Mouse (Mus musculus) lung, postnatal 0 days (tissue): Measurements from ENCODE around the gene Fam8a1. TPM values are rescaled to one million over a fixed set of nuclear protein-coding genes. Genes with fewer than 3 reads are reported as not detected.

Experiments
- ATAC-seq: fragments of 200-750 bp; cut with Nextera tagmentation; 2 replicates; pipeline ENCODE4 v1.8.0; 2017; ENCODE audit warnings: moderate library complexity
- DNase-seq: peaks from one replicate; pipeline ENCODE4 v3.0.0-alpha.2; 2016; ENCODE audit warnings: low spot score
- H3K27ac ChIP-seq: fragments of 300-500 bp; sonication (generic); 2 replicates; pipeline ENCODE4 v1.5.1; 2014; ENCODE audit warnings: antibody characterized with exemption, mild to moderate bottlenecking, low read length, mixed read lengths
- H3K27me3 ChIP-seq: fragments of 300-500 bp; sonication (generic); replicated peaks from 2 replicates; pipeline ENCODE4 v1.6.1; 2014; ENCODE audit warnings: low read length, mixed read lengths; ENCODE audit not compliant: insufficient read depth
- H3K36me3 ChIP-seq: fragments of 300-500 bp; sonication (generic); 2 replicates; pipeline ENCODE4 v1.6.1; 2014; ENCODE audit warnings: low read length, mixed read lengths; ENCODE audit not compliant: insufficient read depth
- H3K4me1 ChIP-seq: fragments of 300-500 bp; sonication (generic); 2 replicates; pipeline ENCODE4 v1.6.1; 2014; ENCODE audit warnings: antibody characterized with exemption, low read depth, low read length, mixed read lengths; ENCODE audit not compliant: insufficient read depth
- H3K4me2 ChIP-seq: fragments of 300-500 bp; sonication (generic); replicated peaks from 2 replicates; pipeline ENCODE4 v1.6.1; 2014; ENCODE audit warnings: low read depth, mild to moderate bottlenecking, low read length, moderate library complexity, mixed read lengths
- H3K4me3 ChIP-seq: fragments of 300-500 bp; sonication (generic); 2 replicates; pipeline ENCODE4 v1.5.1; 2014; ENCODE audit warnings: low read depth, low read length
- H3K9ac ChIP-seq: fragments of 300-500 bp; sonication (generic); replicated peaks from 2 replicates; pipeline ENCODE4 v1.6.1; 2014; ENCODE audit warnings: low read depth, mild to moderate bottlenecking
- H3K9me3 ChIP-seq: fragments of 300-500 bp; sonication (generic); 2 replicates; pipeline ENCODE4 v1.6.1; 2016; ENCODE audit warnings: low read length, mixed read lengths
- CTCF ChIP-seq: IDR thresholded peaks from 2 replicates; pipeline ENCODE4 v1.5.1; 2016; ENCODE audit warnings: antibody characterized with exemption, mild to moderate bottlenecking
- EP300 ChIP-seq: IDR thresholded peaks from 2 replicates; pipeline ENCODE4 v1.6.1; 2016; ENCODE audit warnings: antibody characterized with exemption, mild to moderate bottlenecking, control low read depth
- WGBS: fragments of 180-500 bp; shearing (Covaris S2); extraction: QIAGEN DNeasy Blood & Tissue Kit; methylation state at CpG from one replicate; pipeline ENCODE4 v1.1.7; 2014; 5-methylcytosine and 5-hydroxymethylcytosine counted together
- polyA plus RNA-seq: library from polyadenylated mRNA; unstranded; fragments of >200 nt; fragmentation: Nextera tagmentation; extraction: Ambion mirVana; gene quantifications from 2 replicates; pipeline ENCODE4 v1.2.1, GENCODE M21; 2015

Fam8a1 gene
- polyA plus RNA-seq, 1 experiment from 2014 or later = 12.7 TPM

- WGBS = 31% methylated on average over 4 of the region's 4 CpGs
- TF ChIP-seq EP300 (no peak), CTCF (no peak)
- Histone ChIP-seq H3K4me3 (no peak overlapping the region), H3K4me2 (no peak overlapping the region), H3K4me1 (no peaks in the 10 kb centered on the region), H3K9me3 (no peaks in the 10 kb centered on the region), H3K36me3 (no peaks in the 10 kb centered on the region), H3K27me3 (no peaks in the 10 kb centered on the region), H3K9ac (no peak overlapping the region), H3K27ac (no peak overlapping the region)
- ATAC-seq (no peak), DNase-seq (no peak)
These were observed 36.5 kb upstream of the Fam8a1 start for GRCm38 (mm10) chr13:46632796-46633195.

- Histone ChIP-seq H3K9me3 (no peaks in the 10 kb centered on the region), H3K36me3 (no peaks in the 10 kb centered on the region), H3K9ac (no peak overlapping the region), H3K27me3 (no peaks in the 10 kb centered on the region), H3K4me1 (no peaks in the 10 kb centered on the region), H3K4me2 (no peak overlapping the region), H3K4me3 (no peak overlapping the region), H3K27ac (no peak overlapping the region)
- WGBS = 64% methylated on average over 18 of the region's 18 CpGs
- TF ChIP-seq CTCF = no peak
- no peak for TF ChIP-seq EP300
- ATAC-seq (no peak), DNase-seq (no peak)
These were observed 35.8 kb upstream of the Fam8a1 start for GRCm38 (mm10) chr13:46633320-46634132.

- 59% methylated on average over 6 of the region's 6 CpGs for WGBS
- no peaks in the 10 kb centered on the region for H3K27me3 ChIP-seq
- no peak for ATAC-seq
- DNase-seq = peak; percentile 22
- no peaks in the 10 kb centered on the region for H3K4me1 ChIP-seq
- no peak for TF ChIP-seq EP300
- TF ChIP-seq CTCF = no peak
- H3K4me2 ChIP-seq = no peak overlapping the region
- H3K9me3 ChIP-seq = no peaks in the 10 kb centered on the region
- H3K9ac ChIP-seq = no peak overlapping the region
- H3K27ac ChIP-seq = no peak overlapping the region
- H3K4me3 ChIP-seq = no peak overlapping the region
- H3K36me3 ChIP-seq = no peaks in the 10 kb centered on the region
These were observed 35.2 kb upstream of the Fam8a1 start for GRCm38 (mm10) chr13:46634133-46634488.

GRCm38 (mm10) chr13:46640608-46641468, 28.5 kb upstream of the Fam8a1 start:
- Histone ChIP-seq H3K27me3 (no peaks in the 10 kb centered on the region), H3K9me3 (no peaks in the 10 kb centered on the region), H3K27ac (no peak overlapping the region), H3K9ac (no peak overlapping the region), H3K4me3 (no peak overlapping the region), H3K4me1 (no peaks in the 10 kb centered on the region), H3K4me2 (no peak overlapping the region), H3K36me3 (no peaks in the 10 kb centered on the region)
- ATAC-seq (no peak), DNase-seq (no peak)
- no peak for TF ChIP-seq CTCF
- TF ChIP-seq EP300 = no peak
- 82% methylated on average over 10 of the region's 10 CpGs for WGBS

- WGBS = 86% methylated on average over 4 of the region's 4 CpGs
- DNase-seq (no peak), ATAC-seq (no peak)
- H3K4me2 ChIP-seq = no peak overlapping the region
- H3K4me1 ChIP-seq = no peaks in the 10 kb centered on the region
- TF ChIP-seq EP300 (no peak), CTCF (peak; percentile 52)
- no peak overlapping the region for H3K27ac ChIP-seq
- no peak overlapping the region for H3K9ac ChIP-seq
- no peaks in the 10 kb centered on the region for H3K9me3 ChIP-seq
- H3K27me3 ChIP-seq = no peaks in the 10 kb centered on the region
- no peaks in the 10 kb centered on the region for H3K36me3 ChIP-seq
- no peak overlapping the region for H3K4me3 ChIP-seq
These were observed 27.0 kb upstream of the Fam8a1 start for GRCm38 (mm10) chr13:46642318-46642717.

- H3K27me3 ChIP-seq = no peaks in the 10 kb centered on the region
- H3K36me3 ChIP-seq = no peaks in the 10 kb centered on the region
- 77% methylated on average over 6 of the region's 6 CpGs for WGBS
- no peak overlapping the region for H3K4me2 ChIP-seq
- no peak overlapping the region for H3K4me3 ChIP-seq
- no peak overlapping the region for H3K27ac ChIP-seq
- no peaks in the 10 kb centered on the region for H3K4me1 ChIP-seq
- H3K9me3 ChIP-seq = no peaks in the 10 kb centered on the region
- H3K9ac ChIP-seq = no peak overlapping the region
- ATAC-seq (no peak; the same call in 1 of the 2 replicates), DNase-seq (no peak)
- TF ChIP-seq CTCF = no peak
- TF ChIP-seq EP300 = no peak
These were observed 25.1 kb upstream of the Fam8a1 start for GRCm38 (mm10) chr13:46644175-46644574.
